Mouse (Mus musculus) G1E (cell line): ENCODE data around the gene Gm14190.

Experiments used
- CTCF ChIP-seq: IDR thresholded peaks from 2 replicates; pipeline ENCODE4 v1.5.1; 2012; ENCODE audit warnings: low read depth, low read length, inconsistent platforms, mixed read lengths
- GATA1 ChIP-seq: IDR thresholded peaks from 2 replicates; pipeline ENCODE4 v1.6.1; 2012; ENCODE audit warnings: borderline replicate concordance, low read length, inconsistent platforms, mixed read lengths
- POLR2AphosphoS5 ChIP-seq: IDR thresholded peaks from 2 replicates; pipeline ENCODE4 v1.6.1; 2012; ENCODE audit warnings: low read depth, low read length, inconsistent platforms; ENCODE audit not compliant: insufficient replicate concordance
- TAL1 ChIP-seq: conservative IDR thresholded peaks from 2 replicates; pipeline ENCODE4 v1.6.1; 2012; ENCODE audit warnings: low read depth, low read length, inconsistent platforms, mixed read lengths

DNA sequence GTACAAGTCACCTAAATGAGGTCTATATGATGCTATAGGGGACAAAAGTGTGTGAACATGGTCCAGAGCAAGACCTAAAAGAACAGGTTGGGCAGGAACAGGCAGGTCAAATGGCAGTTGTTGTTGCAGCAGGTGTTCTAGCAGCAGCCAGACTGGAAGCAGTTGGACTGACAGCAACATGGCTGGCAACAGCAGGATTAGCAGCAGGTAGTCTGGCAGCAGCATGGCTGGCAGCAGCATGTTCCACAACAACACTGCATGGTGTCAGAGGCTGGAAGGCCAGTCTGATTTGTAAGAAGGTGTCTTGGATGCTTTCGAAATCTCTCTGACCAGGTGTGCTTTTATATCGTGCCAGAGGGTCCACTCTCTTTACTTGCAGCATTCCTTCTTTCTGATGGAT lies 7.1 kb downstream of the Gm14190 start:
- TF ChIP-seq CTCF (no peak), TAL1 (no peak), GATA1 (no peak), POLR2AphosphoS5 (no peak)
